Mouse (Mus musculus) forebrain, embryonic 13.5 days (tissue): ENCODE measurements around the gene Vmn2r2. TPM values are rescaled to one million over a fixed set of nuclear protein-coding genes. Genes with fewer than 3 reads are reported as not detected.
A peak's percentile ranks its signal among the peaks of the same experiment; 100 is the strongest.

ENCODE experiments used
- ATAC-seq: fragments of 200-750 bp; cut with Nextera tagmentation; 2 replicates; pipeline ENCODE4 v1.8.0; 2017
- H3K27ac ChIP-seq: fragments of 300-500 bp; sonication (generic); 2 replicates; pipeline ENCODE4 v1.5.1; 2015; ENCODE audit warnings: inconsistent platforms, mild to moderate bottlenecking, moderate library complexity
- H3K27me3 ChIP-seq: fragments of 300-500 bp; sonication (generic); 2 replicates; pipeline ENCODE4 v1.6.1; 2015; ENCODE audit warnings: mild to moderate bottlenecking, inconsistent platforms
- H3K36me3 ChIP-seq: fragments of 300-500 bp; sonication (generic); 2 replicates; pipeline ENCODE4 v1.6.1; 2015; ENCODE audit warnings: mild to moderate bottlenecking, inconsistent platforms; ENCODE audit not compliant: poor library complexity, severe bottlenecking
- H3K4me1 ChIP-seq: fragments of 300-500 bp; sonication (generic); 2 replicates; pipeline ENCODE4 v1.6.1; 2015; ENCODE audit warnings: inconsistent platforms
- H3K4me2 ChIP-seq: fragments of 300-500 bp; sonication (generic); 2 replicates; pipeline ENCODE4 v1.6.1; 2015; ENCODE audit warnings: inconsistent platforms, mild to moderate bottlenecking, moderate library complexity
- H3K4me3 ChIP-seq: fragments of 300-500 bp; sonication (generic); 2 replicates; pipeline ENCODE4 v1.5.1; 2015; ENCODE audit warnings: mild to moderate bottlenecking, inconsistent platforms
- H3K9ac ChIP-seq: fragments of 300-500 bp; sonication (generic); 2 replicates; pipeline ENCODE4 v1.6.1; 2015; ENCODE audit warnings: mild to moderate bottlenecking, inconsistent platforms
- H3K9me3 ChIP-seq: fragments of 300-500 bp; sonication (generic); replicated peaks from 2 replicates; pipeline ENCODE4 v1.6.1; 2016; ENCODE audit warnings: inconsistent platforms
- WGBS: fragments of 180-500 bp; shearing (Covaris S2); methylation state at CpG from one replicate; pipeline ENCODE4 v1.1.7; 2015; 5-methylcytosine and 5-hydroxymethylcytosine counted together
- polyA plus RNA-seq: library from polyadenylated mRNA; unstranded; fragments of >200 nt; fragmentation: Nextera tagmentation; extraction: Ambion mirVana; gene quantifications from 2 replicates; pipeline ENCODE4 v1.2.1, GENCODE M21; 2015

The Vmn2r2 gene
- polyA plus RNA-seq: 0.05 TPM in 2 replicates

DNA sequence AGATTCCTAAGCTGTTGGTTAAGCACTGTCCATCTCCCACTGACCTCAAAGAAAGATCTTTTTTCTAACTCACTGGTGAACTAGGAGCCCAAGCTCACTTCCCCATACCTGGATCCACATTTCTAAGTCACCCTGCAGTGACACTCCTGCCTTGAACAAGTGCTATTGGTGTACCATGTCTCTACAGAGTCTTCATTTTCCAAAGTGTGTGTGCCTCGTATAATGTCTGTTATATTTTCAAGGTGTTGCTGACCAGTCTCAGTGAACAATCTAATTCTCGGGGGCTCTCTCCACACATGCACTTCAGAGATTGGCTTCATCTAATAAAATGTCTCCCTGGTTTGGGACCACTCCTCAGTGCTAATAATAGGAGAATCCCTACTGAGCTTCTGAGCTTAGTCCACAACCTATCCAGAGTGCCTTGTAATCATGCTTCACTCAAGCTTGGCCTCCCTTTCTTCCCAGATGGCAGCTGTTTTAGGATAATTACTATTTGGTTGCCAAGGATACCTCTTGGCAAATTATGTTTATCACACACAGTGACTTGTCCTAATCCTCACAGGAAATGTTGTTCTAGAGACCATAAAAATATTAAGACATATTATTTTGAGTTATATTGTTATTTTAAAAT, at the start of gene Vmn2r2:
Vmn2r2 (minus strand) TSS at position 51 of the 631 bp plus-strand sequence.
- H3K4me2 ChIP-seq: no peak within 1 kb of the TSS
- no peaks in the 10 kb centered on the region for H3K36me3 ChIP-seq
- ATAC-seq: peak; percentile 63; the same call in 1 of the 2 replicates
- H3K9ac ChIP-seq: no peak within 1 kb of the TSS
- no peaks in the 10 kb centered on the region for H3K27me3 ChIP-seq
- no peak within 1 kb of the TSS for H3K4me3 ChIP-seq
- WGBS: 65% methylated on average over 2 of the region's 2 CpGs
- no peaks in the 10 kb centered on the region for H3K4me1 ChIP-seq
- no peak within 1 kb of the TSS for H3K27ac ChIP-seq
- no peaks in the 10 kb centered on the region for H3K9me3 ChIP-seq

DNA sequence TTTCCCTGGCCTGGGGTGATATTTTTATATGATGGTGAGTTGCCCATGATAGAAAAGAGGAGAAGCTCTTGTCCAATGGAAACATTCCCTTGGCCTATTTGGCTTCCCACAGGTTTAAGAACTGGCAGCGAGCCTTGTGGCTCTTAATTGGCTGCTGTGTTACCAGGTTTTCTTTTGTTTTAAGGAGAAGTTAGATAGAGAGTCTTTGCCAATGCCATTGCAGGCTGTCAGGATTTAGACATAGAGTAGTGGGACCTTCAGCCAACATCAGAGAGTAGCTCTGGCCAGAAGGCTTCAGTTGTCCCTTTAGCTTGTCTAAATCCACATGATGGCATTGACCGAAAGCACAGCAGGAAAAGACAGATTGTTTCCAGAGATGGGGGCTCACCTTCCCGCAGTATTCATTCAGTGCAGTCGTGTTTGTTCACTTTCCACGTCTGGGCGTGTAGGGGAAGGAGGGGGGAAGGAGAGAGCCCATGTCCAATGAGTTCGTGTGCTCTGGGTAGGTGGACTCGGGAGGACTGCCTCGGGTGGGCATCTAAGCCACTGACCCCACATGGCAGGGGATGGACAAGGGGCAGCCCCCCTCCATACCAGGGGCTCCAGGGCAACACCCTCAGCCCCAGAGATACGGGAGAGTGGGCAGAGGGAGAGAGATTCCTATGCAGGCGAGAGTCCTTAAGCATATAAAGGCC, 28.2 kb downstream of the Vmn2r2 start:
- H3K27ac ChIP-seq: peak overlapping the region; percentile 78
- 55% methylated on average over 11 of the region's 11 CpGs for WGBS
- H3K9me3 ChIP-seq: no peaks in the 10 kb centered on the region
- peak; percentile 74 for ATAC-seq
- no peak overlapping the region for H3K4me2 ChIP-seq
- no peaks in the 10 kb centered on the region for H3K27me3 ChIP-seq
- H3K9ac ChIP-seq: no peak overlapping the region
- no peaks in the 10 kb centered on the region for H3K36me3 ChIP-seq
- H3K4me3 ChIP-seq: no peak overlapping the region
- H3K4me1 ChIP-seq: peaks cover 7% of the 10 kb centered on the region; the same call in 1 of the 2 replicates

DNA sequence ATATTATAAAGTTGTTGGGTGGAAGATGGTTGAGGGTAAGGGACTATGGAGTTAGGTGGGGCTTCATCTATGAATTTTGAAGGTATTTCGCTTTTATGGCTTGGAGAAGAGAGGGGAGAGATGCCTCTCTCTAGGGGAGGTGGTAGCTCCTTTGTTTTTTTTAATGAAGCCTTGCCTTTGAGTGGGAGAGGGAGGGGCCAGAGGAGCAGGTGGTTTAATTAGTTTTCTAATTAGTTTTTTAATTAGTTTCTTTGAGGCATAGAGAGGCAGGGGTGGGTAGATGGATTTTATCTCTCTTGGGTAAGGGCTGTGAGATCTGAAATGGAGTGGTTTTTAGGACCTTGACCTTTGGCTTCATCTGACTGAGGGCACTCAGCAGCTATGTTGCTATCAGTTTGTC, 29.0 kb downstream of the Vmn2r2 start:
- ATAC-seq: peak; percentile 73
- H3K4me2 ChIP-seq: no peak overlapping the region
- no peak overlapping the region for H3K9ac ChIP-seq
- H3K27ac ChIP-seq: peak overlapping the region; percentile 78; the same call in 1 of the 2 replicates
- H3K4me1 ChIP-seq: peaks cover 7% of the 10 kb centered on the region; the same call in 1 of the 2 replicates
- no peak overlapping the region for H3K4me3 ChIP-seq
- WGBS: 48% methylated on average over 1 of the region's 1 CpGs
- no peaks in the 10 kb centered on the region for H3K9me3 ChIP-seq
- no peaks in the 10 kb centered on the region for H3K36me3 ChIP-seq
- H3K27me3 ChIP-seq: no peaks in the 10 kb centered on the region

DNA sequence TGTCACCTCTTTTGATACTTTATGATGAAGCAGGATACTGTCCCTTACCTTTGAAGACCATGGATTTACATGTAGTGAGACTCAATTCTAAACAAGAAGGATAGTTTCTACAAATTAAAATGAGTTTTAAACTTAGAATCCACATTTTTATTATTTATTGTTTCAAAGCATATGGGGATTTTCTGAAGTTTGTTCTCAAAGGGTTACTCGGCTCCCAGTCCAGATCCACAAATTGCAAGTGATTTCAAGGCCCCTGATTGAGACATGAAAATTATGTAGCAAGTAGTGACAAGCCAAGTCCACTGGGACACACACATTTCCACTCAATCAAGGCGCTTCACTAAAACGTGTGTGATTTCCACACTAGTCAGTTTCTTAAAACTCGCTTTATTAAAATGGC, 60.5 kb downstream of the Vmn2r2 start, which contains the start of gene Vmn2r1:
Vmn2r1 (plus strand) TSS at position 301 of the 400 bp plus-strand sequence.
- H3K27ac ChIP-seq: no peak within 1 kb of the TSS
- no peak within 1 kb of the TSS for H3K9ac ChIP-seq
- H3K4me1 ChIP-seq: no peaks in the 10 kb centered on the region
- WGBS: 84% methylated on average over 4 of the region's 4 CpGs
- no peak within 1 kb of the TSS for H3K4me3 ChIP-seq
- no peak for ATAC-seq
- H3K27me3 ChIP-seq: no peaks in the 10 kb centered on the region
- no peaks in the 10 kb centered on the region for H3K9me3 ChIP-seq
- no peaks in the 10 kb centered on the region for H3K36me3 ChIP-seq
- no peak within 1 kb of the TSS for H3K4me2 ChIP-seq

Other genes with a start within 250 kb of the Vmn2r2 start
- gene Plch1, start 242.5 kb downstream of the Vmn2r2 start, polyA plus RNA-seq: 9.8 and 13.1 TPM in 2 replicates
- gene E130311K13Rik, start 212.5 kb downstream of the Vmn2r2 start, polyA plus RNA-seq: 4.3 and 5.0 TPM in 2 replicates
- 14.3 and 15.2 TPM in 2 replicates for gene Slc33a1, start 177.2 kb downstream of the Vmn2r2 start, polyA plus RNA-seq
- 52.7 and 58.4 TPM in 2 replicates for gene Gmps, start 165.8 kb downstream of the Vmn2r2 start, polyA plus RNA-seq
- 0.11 and 0.12 TPM in 2 replicates for gene Vmn2r1, start 60.4 kb downstream of the Vmn2r2 start, polyA plus RNA-seq
- not detected in 2 replicates for gene Vmn2r3, start 147.8 kb upstream of the Vmn2r2 start, polyA plus RNA-seq